Mouse (Mus musculus) MEL (cell line): ENCODE measurements around the gene Crebbp. TPM values are rescaled to one million over a fixed set of nuclear protein-coding genes. Genes with fewer than 3 reads are reported as not detected.

Source experiments
- DNase-seq: peaks from one replicate; pipeline ENCODE4 v3.0.0; 2011; ENCODE audit warnings: low read depth, low spot score
- H3K27ac ChIP-seq: 2 replicates; pipeline ENCODE4 v1.5.1; 2012; ENCODE audit warnings: low read depth, mild to moderate bottlenecking, control low read depth, low read length, moderate library complexity; ENCODE audit not compliant: control insufficient read depth
- H3K27me3 ChIP-seq, 2 experiments: fragments of 150-350 bp in 1 of 2; sonication (generic) in 1 of 2; 2 replicates each; pipeline ENCODE4 v1.6.1; 2012; ENCODE audit warnings: low read length in 2 of 2, mild to moderate bottlenecking in 2 of 2, improper control_type of control experiment in 1 of 2, moderate library complexity in 1 of 2; ENCODE audit not compliant: insufficient read depth in 2 of 2, control insufficient read depth in 1 of 2
- H3K36me3 ChIP-seq, 2 experiments: 2 replicates each; pipeline ENCODE4 v1.6.1; 2012 to 2014; ENCODE audit warnings: low read length in 2 of 2, improper control_type of control experiment in 1 of 2, inconsistent platforms in 1 of 2, mild to moderate bottlenecking in 1 of 2; ENCODE audit not compliant: insufficient read depth in 2 of 2, control insufficient read depth in 1 of 2
- H3K4me1 ChIP-seq, 2 experiments: fragments of 150-350 bp in 1 of 2; sonication (generic) in 1 of 2; 2 replicates each; pipeline ENCODE4 v1.6.1; 2012; ENCODE audit warnings: low read length in 2 of 2, improper control_type of control experiment in 1 of 2, mild to moderate bottlenecking in 1 of 2; ENCODE audit not compliant: insufficient read depth in 2 of 2, control insufficient read depth in 1 of 2
- H3K4me3 ChIP-seq, 2 experiments: fragments of 150-350 bp in 1 of 2; sonication (generic) in 1 of 2; 2 replicates each; pipeline ENCODE4 v1.5.1; 2012; ENCODE audit warnings: low read depth in 2 of 2, low read length in 2 of 2, mild to moderate bottlenecking in 2 of 2, moderate library complexity in 2 of 2, control low read depth in 1 of 2, improper control_type of control experiment in 1 of 2; ENCODE audit not compliant: control insufficient read depth in 1 of 2, insufficient read depth in 1 of 2
- H3K79me2 ChIP-seq: 2 replicates; pipeline ENCODE4 v1.6.1; 2012; ENCODE audit warnings: mild to moderate bottlenecking, low read length, moderate library complexity; ENCODE audit not compliant: control insufficient read depth, poor library complexity, insufficient read depth
- H3K9ac ChIP-seq: 2 replicates; pipeline ENCODE4 v1.6.1; 2012; ENCODE audit warnings: low read depth, mild to moderate bottlenecking, control low read depth, low read length, moderate library complexity; ENCODE audit not compliant: control insufficient read depth, poor library complexity, severe bottlenecking
- H3K9me3 ChIP-seq: fragments of 150-350 bp; sonication (generic); replicated peaks from 2 replicates; pipeline ENCODE4 v1.6.1; 2012; ENCODE audit warnings: mild to moderate bottlenecking, low read length, improper control_type of control experiment, moderate library complexity; ENCODE audit not compliant: insufficient read depth
- CHD1 ChIP-seq: IDR thresholded peaks from 2 replicates; pipeline ENCODE4 v1.6.1; 2012; ENCODE audit warnings: low read depth, mild to moderate bottlenecking, inconsistent platforms, low read length, improper control_type of control experiment
- CHD2 ChIP-seq: IDR thresholded peaks from 2 replicates; pipeline ENCODE4 v1.6.1; 2011; ENCODE audit warnings: low read length, improper control_type of control experiment
- E2F4 ChIP-seq: IDR thresholded peaks from 2 replicates; pipeline ENCODE4 v1.6.1; 2011; ENCODE audit warnings: low read depth, low read length, improper control_type of control experiment, borderline replicate concordance
- EP300 ChIP-seq, 2 experiments: IDR thresholded peaks; 2 replicates each; pipeline ENCODE4 v1.6.1; 2011; ENCODE audit warnings: improper control_type of control experiment in 2 of 2, low read length in 2 of 2, low read depth in 1 of 2, mild to moderate bottlenecking in 1 of 2
- ETS1 ChIP-seq: IDR thresholded peaks from 2 replicates; pipeline ENCODE4 v1.6.1; 2012; ENCODE audit warnings: low read depth, mild to moderate bottlenecking, inconsistent platforms, low read length, improper control_type of control experiment, moderate library complexity
- GATA1 ChIP-seq: IDR thresholded peaks from 2 replicates; pipeline ENCODE4 v1.6.1; 2011; ENCODE audit warnings: low read depth, low read length, improper control_type of control experiment
- HCFC1 ChIP-seq: IDR thresholded peaks from 2 replicates; pipeline ENCODE4 v1.6.1; 2012; ENCODE audit warnings: low read depth, mild to moderate bottlenecking, inconsistent platforms, low read length, improper control_type of control experiment, moderate library complexity
- JUND ChIP-seq: IDR thresholded peaks from 2 replicates; pipeline ENCODE4 v1.6.1; 2011; ENCODE audit warnings: low read depth, mild to moderate bottlenecking, improper control_type of control experiment, low read length
- KAT2A ChIP-seq: conservative IDR thresholded peaks from 2 replicates; pipeline ENCODE4 v1.6.1; 2012; ENCODE audit warnings: low read depth, low read length, improper control_type of control experiment, inconsistent platforms
- MAZ ChIP-seq: IDR thresholded peaks from 2 replicates; pipeline ENCODE4 v1.6.1; 2012; ENCODE audit warnings: low read depth, mild to moderate bottlenecking, inconsistent platforms, low read length, improper control_type of control experiment
- MXI1 ChIP-seq: IDR thresholded peaks from 2 replicates; pipeline ENCODE4 v1.6.1; 2011; ENCODE audit warnings: mild to moderate bottlenecking, low read depth, low read length, improper control_type of control experiment
- MYB ChIP-seq: IDR thresholded peaks from 2 replicates; pipeline ENCODE4 v1.6.1; 2011; ENCODE audit warnings: mild to moderate bottlenecking, low read depth, low read length, improper control_type of control experiment
- NRF1 ChIP-seq: IDR thresholded peaks from 2 replicates; pipeline ENCODE4 v1.6.1; 2014; ENCODE audit warnings: low read depth, mild to moderate bottlenecking, inconsistent platforms, low read length, improper control_type of control experiment, moderate library complexity; ENCODE audit not compliant: poor library complexity, insufficient read depth, severe bottlenecking
- POLR2AphosphoS2 ChIP-seq: IDR thresholded peaks from 2 replicates; pipeline ENCODE4 v1.6.1; 2011; ENCODE audit warnings: low read length, improper control_type of control experiment
- POLR2AphosphoS5 ChIP-seq: IDR thresholded peaks from 2 replicates; pipeline ENCODE4 v1.6.1; 2012; ENCODE audit warnings: low read depth, borderline replicate concordance, mild to moderate bottlenecking, inconsistent platforms, low read length, moderate library complexity, mixed read lengths
- RAD21 ChIP-seq: IDR thresholded peaks from 2 replicates; pipeline ENCODE4 v1.6.1; 2011; ENCODE audit warnings: mild to moderate bottlenecking, low read depth, low read length, improper control_type of control experiment
- RCOR1 ChIP-seq: IDR thresholded peaks from 2 replicates; pipeline ENCODE4 v1.6.1; 2012; ENCODE audit warnings: low read depth, mild to moderate bottlenecking, inconsistent platforms, low read length, improper control_type of control experiment
- SIN3A ChIP-seq: IDR thresholded peaks from 2 replicates; pipeline ENCODE4 v1.6.1; 2012; ENCODE audit warnings: low read length, improper control_type of control experiment, inconsistent platforms
- SMC3 ChIP-seq: IDR thresholded peaks from 2 replicates; pipeline ENCODE4 v1.6.1; 2011; ENCODE audit warnings: low read depth, low read length, improper control_type of control experiment
- TAL1 ChIP-seq: IDR thresholded peaks from 2 replicates; pipeline ENCODE4 v1.6.1; 2012; ENCODE audit warnings: mild to moderate bottlenecking, inconsistent platforms, low read length, moderate library complexity, mixed read lengths
- TBP ChIP-seq: IDR thresholded peaks from 2 replicates; pipeline ENCODE4 v1.8.0; 2011; ENCODE audit warnings: low read depth, low read length, improper control_type of control experiment
- TCF12 ChIP-seq: IDR thresholded peaks from 2 replicates; pipeline ENCODE4 v1.6.1; 2014; ENCODE audit warnings: low read depth, mild to moderate bottlenecking, inconsistent platforms, low read length, improper control_type of control experiment, moderate library complexity
- UBTF ChIP-seq: IDR thresholded peaks from 2 replicates; pipeline ENCODE4 v1.6.1; 2012; ENCODE audit warnings: low read depth, mild to moderate bottlenecking, inconsistent platforms, low read length, improper control_type of control experiment, moderate library complexity, borderline replicate concordance; ENCODE audit not compliant: insufficient read depth
- USF2 ChIP-seq, 2 experiments: IDR thresholded peaks; 2 replicates each; pipeline ENCODE4 v1.6.1; 2011 to 2012; ENCODE audit warnings: improper control_type of control experiment in 2 of 2, low read length in 2 of 2, borderline replicate concordance in 1 of 2, inconsistent platforms in 1 of 2, low read depth in 1 of 2, mild to moderate bottlenecking in 1 of 2; ENCODE audit not compliant: insufficient read depth in 1 of 2
- ZC3H11A ChIP-seq: IDR thresholded peaks from 2 replicates; pipeline ENCODE4 v1.6.1; 2012; ENCODE audit warnings: low read depth, mild to moderate bottlenecking, inconsistent platforms, low read length, improper control_type of control experiment
- polyA plus RNA-seq, 2 experiments: library from polyadenylated mRNA; stranded (reverse) in 1 of 2; unstranded in 1 of 2; fragments of >175 nt in 1 of 2; fragments of >200 nt in 1 of 2; gene quantifications; 2 replicates each; pipeline versions ENCODE4 v1.2.1 to v1.2.4; 2012; ENCODE audit warnings: low replicate concordance in 2 of 2, low read depth in 1 of 2; ENCODE audit not compliant: insufficient read length in 2 of 2, insufficient read depth in 1 of 2, missing spikeins in 1 of 2
- total RNA-seq: library from RNA; depleted of rRNA; stranded (reverse); fragments of 300-350 nt; gene quantifications from 2 replicates; pipeline ENCODE4 v1.2.3, GENCODE M21; 2012

The Crebbp gene
- total and polyA plus RNA-seq, 3 experiments, result 4.7 to 145 (median 7.0) TPM

DNA sequence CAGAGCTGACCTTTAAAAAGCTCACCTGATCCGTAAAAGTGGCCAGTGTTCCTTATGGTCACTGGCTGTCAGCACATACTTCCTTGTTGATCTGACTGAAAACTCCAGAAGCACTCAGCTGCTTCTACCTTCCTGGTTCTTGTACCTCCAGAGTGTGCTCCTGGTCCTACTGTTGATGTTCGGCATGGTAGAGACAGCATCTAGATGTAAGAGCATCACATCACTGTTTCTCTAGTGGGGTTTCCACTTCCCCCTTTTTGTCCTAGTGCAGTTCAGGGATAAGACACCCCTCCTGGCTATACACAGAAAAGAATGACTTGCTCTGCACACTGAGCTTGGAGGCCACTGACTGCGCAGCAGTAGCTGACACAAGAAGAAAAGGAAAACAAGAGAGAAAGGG is 179.3 kb downstream of the Crebbp start:
- peak; percentile 66 for DNase-seq
- H3K79me2 ChIP-seq, result no peaks in the 10 kb centered on the region
- H3K9ac ChIP-seq, result no peak overlapping the region
- peaks cover 0 to 24% of the 10 kb centered on the region in 2 experiments; a peak in 2 of 4 replicates for H3K36me3 ChIP-seq
- no peaks in the 10 kb centered on the region for H3K9me3 ChIP-seq
- H3K27ac ChIP-seq, result peak overlapping the region; percentile 21; the same call in 1 of the 2 replicates
- H3K4me1 ChIP-seq, result peaks cover 12 to 32% of the 10 kb centered on the region in 2 experiments
- H3K4me3 ChIP-seq, result no peak overlapping the region
- TF ChIP-seq NRF1 (no peak), POLR2AphosphoS5 (no peak), ZC3H11A (no peak), CHD1 (no peak), UBTF (no peak), KAT2A (no peak), MYB (no peak), GATA1 (no peak)
- no peaks in the 10 kb centered on the region for H3K27me3 ChIP-seq

GRCm38 (mm10) chr16:4033971-4034370 is 179.8 kb downstream of the Crebbp start:
- DNase-seq, result peak; percentile 63
- H3K36me3 ChIP-seq, result peaks cover 0 to 24% of the 10 kb centered on the region in 2 experiments; a peak in 2 of 4 replicates
- no peak overlapping the region for H3K4me3 ChIP-seq

More at GRCm38 (mm10) chr16:4033971-4034370, 179.8 kb downstream of the Crebbp start:
- Histone ChIP-seq H3K27me3 (no peaks in the 10 kb centered on the region), H3K79me2 (no peaks in the 10 kb centered on the region), H3K9ac (no peak overlapping the region), H3K4me1 (peaks cover 12 to 32% of the 10 kb centered on the region in 2 experiments), H3K27ac (peak overlapping the region; percentile 60), H3K9me3 (no peaks in the 10 kb centered on the region)
- TF ChIP-seq ETS1 (peak; percentile 77), RAD21 (no peak), SMC3 (0 out of 2 replicates have a peak, but pooled peaks have one; percentile 6), POLR2AphosphoS2 (no peak), TBP (no peak), MXI1 (peak; percentile 71; the same call in 1 of the 2 replicates), RCOR1 (peak; percentile 67), USF2 (IDR thresholded peaks at IDR 0.05; ENCODE audit: borderline replicate concordance in 1 of 2, insufficient read depth in 1 of 2, low read depth in 1 of 2, low read length in 2 of 2) (no peak), MAZ (no peak), NRF1 (peak; percentile 50; the same call in 1 of the 2 replicates), SIN3A (peak; percentile 69), E2F4 (no peak), GATA1 (peak; percentile 94), HCFC1 (no peak), JUND (0 out of 2 replicates have a peak, but pooled peaks have one; percentile 27), CHD2 (no peak), TAL1 (0 out of 2 replicates have a peak, but pooled peaks have one; percentile 29), EP300 (IDR thresholded peaks at IDR 0.05; ENCODE audit: low read depth in 1 of 2, low read length in 2 of 2) (peak; percentile 67 to 78), TCF12 (peak; percentile 77)
